In the genomic region with DNA sequence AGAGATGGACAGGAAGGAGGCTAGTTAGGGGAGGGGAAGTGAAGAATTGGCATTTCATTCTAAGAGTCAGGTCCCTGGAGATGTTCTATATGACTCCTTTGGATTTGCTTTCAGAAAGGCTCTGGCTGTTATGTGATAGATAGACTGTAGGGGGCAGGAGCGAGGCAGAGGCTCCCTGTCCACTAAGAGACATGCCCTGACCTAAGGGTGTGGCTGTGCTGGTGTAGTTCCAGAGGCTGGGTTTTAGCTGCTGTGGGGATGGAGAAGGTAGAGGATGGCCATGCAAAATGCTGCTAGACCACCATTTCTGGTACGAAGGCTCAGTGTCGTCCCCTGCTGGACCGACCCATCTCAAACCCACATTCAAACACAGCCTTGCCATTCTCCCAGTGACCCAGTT, we compare ENCODE assay signal across 13 mouse cellular contexts. TPM values are rescaled to one million over a fixed set of nuclear protein-coding genes. Genes with fewer than 3 reads are reported as not detected.
DNase-seq lines count a peak whose midpoint lies in the region; ATAC-seq and TF ChIP-seq lines count a peak whose summit lies in the region.
"Had no signal": no experiment of that assay in that cellular context is flagged by ENCODE, and none has a peak within 500 bp of the region (broad histone marks: within the 10 kb centered on the region; RNA-seq: fewer than 3 reads in every experiment).

No protein-coding gene starts in this region.

- ATAC-seq in lung, postnatal 0 days = no peak
- ATAC-seq in monocyte, adult 5-6 weeks (replicated peaks; ENCODE audit: insufficient number of reproducible peaks, low FRiP score, low TSS enrichment, poor library complexity, severe bottlenecking) = peak; percentile 6; the same call in 1 of the 2 replicates
- ATAC-seq: forebrain, embryonic 13.5 days had no signal

- no peaks in the 10 kb centered on the region for H3K9me3 ChIP-seq in heart, embryonic 10.5 days
- no peaks in the 10 kb centered on the region for H3K9me3 ChIP-seq in lung, postnatal 0 days (ENCODE audit: low read length)
- H3K9me3 ChIP-seq in MEL (replicated peaks; ENCODE audit: insufficient read depth, low read length) = no peaks in the 10 kb centered on the region
- H3K9me3 ChIP-seq: embryonic facial prominence, embryonic 10.5 days; forebrain, embryonic 13.5 days; limb, embryonic 13.5 days had no signal

- 78% methylated on average over 4 of the region's 4 CpGs for WGBS in heart, embryonic 10.5 days
- WGBS in lung, postnatal 0 days = 82% methylated on average over 4 of the region's 4 CpGs

- no peak overlapping the region for H3K4me3 ChIP-seq in heart, embryonic 10.5 days
- no peak overlapping the region for H3K4me3 ChIP-seq in lung, postnatal 0 days (ENCODE audit: low read depth, low read length)
- no peak overlapping the region for H3K4me3 ChIP-seq in MEL (ENCODE audit: control insufficient read depth in 1 of 2, insufficient read depth in 1 of 2, low read depth in 2 of 2, low read length in 2 of 2)
- H3K4me3 ChIP-seq: embryonic facial prominence, embryonic 10.5 days; forebrain, embryonic 13.5 days; limb, embryonic 13.5 days had no signal

- H3K27ac ChIP-seq in heart, embryonic 10.5 days = 0 out of 2 replicates have a peak overlapping the region, but pooled peaks have one; percentile 39
- H3K27ac ChIP-seq in lung, postnatal 0 days (ENCODE audit: low read length) = no peak overlapping the region
- H3K27ac ChIP-seq in MEL (ENCODE audit: control insufficient read depth, low read depth, low read length) = peak overlapping the region; percentile 38; the same call in 1 of the 2 replicates
- H3K27ac ChIP-seq: forebrain, embryonic 13.5 days had no signal

- DNase-seq in heart, embryonic 10.5 days (ENCODE audit: low spot score) = no peak
- no peak for DNase-seq in heart, postnatal 36 days
- no peak for DNase-seq in lung, postnatal 0 days (ENCODE audit: low spot score)
- DNase-seq in lung, postnatal 4 days = no peak
- DNase-seq in MEL (ENCODE audit: low read depth, low spot score) = no peak
- no peak for DNase-seq in left cerebral cortex, adult 8-10 months (ENCODE audit: low spot score in 2 of 2)
- DNase-seq in thymus, postnatal 0 days (ENCODE audit: low spot score) = no peak
- DNase-seq: cerebellum, adult 9-10 months; gastrocnemius, postnatal 36 days had no signal

- TF ChIP-seq CTCF in lung, postnatal 0 days (IDR thresholded peaks at IDR 0.05) = peak; percentile 59
- TF ChIP-seq CTCF in MEL (IDR thresholded peaks at IDR 0.05 in 2 of 3, conservative IDR thresholded peaks at IDR 0.05 in 1 of 3; ENCODE audit: control insufficient read depth in 1 of 3, insufficient read depth in 1 of 3, low read depth in 2 of 3, low read length in 3 of 3, poor library complexity in 1 of 3, severe bottlenecking in 1 of 3) = peak; percentile 35 to 46 (median 36)

- TF ChIP-seq RAD21 in MEL (IDR thresholded peaks at IDR 0.05; ENCODE audit: low read depth, low read length) = no peak

- no peak for TF ChIP-seq POLR2A in MEL (IDR thresholded peaks at IDR 0.05; ENCODE audit: control insufficient read depth in 1 of 2, insufficient read depth in 1 of 2, low read depth in 1 of 2, low read length in 2 of 2, poor library complexity in 1 of 2)

- peaks cover 77% of the 10 kb centered on the region for H3K4me1 ChIP-seq in heart, embryonic 10.5 days
- H3K4me1 ChIP-seq in lung, postnatal 0 days (ENCODE audit: insufficient read depth, low read depth, low read length) = peaks cover 21% of the 10 kb centered on the region; the same call in 1 of the 2 replicates
- H3K4me1 ChIP-seq in MEL (ENCODE audit: control insufficient read depth in 1 of 2, insufficient read depth in 2 of 2, low read length in 2 of 2) = peaks cover 0 to 28% of the 10 kb centered on the region in 2 experiments; a peak in 3 of 4 replicates

- intact Hi-C loops in heart, postnatal 36 days (cut with DNase I) = no loop called here

- TF ChIP-seq EP300 in lung, postnatal 0 days (IDR thresholded peaks at IDR 0.05) = no peak
- no peak for TF ChIP-seq EP300 in MEL (IDR thresholded peaks at IDR 0.05; ENCODE audit: low read depth in 1 of 2, low read length in 2 of 2)

- H3K4me2 ChIP-seq in lung, postnatal 0 days (replicated peaks; ENCODE audit: low read depth, low read length) = no peak overlapping the region
- H3K4me2 ChIP-seq: forebrain, embryonic 13.5 days; limb, embryonic 13.5 days had no signal

- no peak overlapping the region for H3K9ac ChIP-seq in lung, postnatal 0 days (replicated peaks; ENCODE audit: low read depth)
- H3K9ac ChIP-seq in MEL (ENCODE audit: control insufficient read depth, low read depth, low read length, poor library complexity, severe bottlenecking) = no peak overlapping the region
- H3K9ac ChIP-seq: forebrain, embryonic 13.5 days; limb, embryonic 13.5 days had no signal

- H3K36me3 ChIP-seq in heart, embryonic 10.5 days = 0 out of 2 replicates have a peak, but pooled peaks cover 5% of the 10 kb centered on the region
- H3K36me3 ChIP-seq in lung, postnatal 0 days (ENCODE audit: insufficient read depth, low read length) = no peaks in the 10 kb centered on the region
- H3K36me3 ChIP-seq in MEL (ENCODE audit: control insufficient read depth in 1 of 2, insufficient read depth in 2 of 2, low read length in 2 of 2) = no peaks in the 10 kb centered on the region; a peak in 1 of 4 replicates
- H3K36me3 ChIP-seq: embryonic facial prominence, embryonic 10.5 days; limb, embryonic 13.5 days had no signal

- no peaks in the 10 kb centered on the region for H3K79me2 ChIP-seq in MEL (ENCODE audit: control insufficient read depth, insufficient read depth, low read length, poor library complexity)

- H3K27me3 ChIP-seq in heart, embryonic 10.5 days (ENCODE audit: insufficient read depth, poor library complexity, severe bottlenecking) = no peaks in the 10 kb centered on the region
- no peaks in the 10 kb centered on the region for H3K27me3 ChIP-seq in lung, postnatal 0 days (replicated peaks; ENCODE audit: insufficient read depth, low read length)
- no peaks in the 10 kb centered on the region for H3K27me3 ChIP-seq in MEL (ENCODE audit: control insufficient read depth in 1 of 2, insufficient read depth in 2 of 2, low read length in 2 of 2)
- H3K27me3 ChIP-seq: forebrain, embryonic 13.5 days; limb, embryonic 13.5 days had no signal

TF ChIP-seq in MEL, 35 proteins besides CTCF, POLR2A, EP300 and RAD21:
- no peak for TF ChIP-seq POLR2AphosphoS2 (IDR thresholded peaks at IDR 0.05; ENCODE audit: low read length)
- no peak for TF ChIP-seq E2F4 (IDR thresholded peaks at IDR 0.05; ENCODE audit: borderline replicate concordance, low read depth, low read length)
- no peak for TF ChIP-seq MAFK (IDR thresholded peaks at IDR 0.05; ENCODE audit: borderline replicate concordance, low read depth, low read length)
- no peak for TF ChIP-seq BHLHE40 (IDR thresholded peaks at IDR 0.05; ENCODE audit: borderline replicate concordance, low read depth, low read length)
- TF ChIP-seq UBTF (IDR thresholded peaks at IDR 0.05; ENCODE audit: borderline replicate concordance, insufficient read depth, low read depth, low read length) = no peak
- TF ChIP-seq MYB (IDR thresholded peaks at IDR 0.05; ENCODE audit: low read depth, low read length) = no peak
- no peak for TF ChIP-seq KAT2A (conservative IDR thresholded peaks at IDR 0.05; ENCODE audit: low read depth, low read length)
- no peak for TF ChIP-seq SIN3A (IDR thresholded peaks at IDR 0.05; ENCODE audit: low read length)
- no peak for TF ChIP-seq NELFE (IDR thresholded peaks at IDR 0.05; ENCODE audit: low read depth, low read length)
- TF ChIP-seq POLR2AphosphoS5 (IDR thresholded peaks at IDR 0.05; ENCODE audit: borderline replicate concordance, low read depth, low read length) = no peak
- TF ChIP-seq TBP (IDR thresholded peaks at IDR 0.05; ENCODE audit: low read depth, low read length) = no peak
- TF ChIP-seq JUND (IDR thresholded peaks at IDR 0.05; ENCODE audit: low read depth, low read length) = no peak
- TF ChIP-seq TCF12 (IDR thresholded peaks at IDR 0.05; ENCODE audit: low read depth, low read length) = no peak
- no peak for TF ChIP-seq MAZ (IDR thresholded peaks at IDR 0.05; ENCODE audit: low read depth, low read length)
- TF ChIP-seq CHD2 (IDR thresholded peaks at IDR 0.05; ENCODE audit: low read length) = no peak
- no peak for TF ChIP-seq USF2 (IDR thresholded peaks at IDR 0.05; ENCODE audit: borderline replicate concordance in 1 of 2, insufficient read depth in 1 of 2, low read depth in 1 of 2, low read length in 2 of 2)
- no peak for TF ChIP-seq HCFC1 (IDR thresholded peaks at IDR 0.05; ENCODE audit: low read depth, low read length)
- TF ChIP-seq ZKSCAN1 (IDR thresholded peaks at IDR 0.05; ENCODE audit: low read depth, low read length) = no peak
- no peak for TF ChIP-seq GABPA (IDR thresholded peaks at IDR 0.05; ENCODE audit: low read depth, low read length)

RNA-seq across cellular contexts. Expression of gene Ece1, which starts 8.9 kb away (rescaled TPM):
- polyA plus RNA-seq in heart, embryonic 10.5 days (2016; fragmentation: Nextera tagmentation; extraction: Ambion mirVana) = 118 and 165 TPM in 2 replicates
- total RNA-seq in heart, postnatal 36 days (2021) = 100 to 1,000 TPM; 113 to 115 TPM
- polyA plus RNA-seq in lung, postnatal 0 days (2015; fragmentation: Nextera tagmentation; extraction: Ambion mirVana) = 65.7 and 80.9 TPM in 2 replicates
- total RNA-seq in MEL (2012; rRNA removed) = 20.5 and 43.8 TPM in 2 replicates
- polyA plus RNA-seq in MEL (2012; ENCODE audit: insufficient read depth in 1 of 2, insufficient read length in 2 of 2, low read depth in 1 of 2, low replicate concordance in 2 of 2, missing spikeins in 1 of 2) = 10 to 100 TPM in 1 of 2 experiments, not detected in 1; 25.3 TPM
- total RNA-seq in monocyte, adult 5-6 weeks (2017) = 7.1 to 11.7 TPM (median 9.6 TPM) in 3 replicates
- total RNA-seq in left cerebral cortex, adult 8-10 months (2022) = 10 to 100 TPM; 81.0 to 85.8 (median 83.3) TPM
- 14.6 and 18.3 TPM in 2 replicates for polyA plus RNA-seq in thymus, postnatal 0 days (2015; fragmentation: Nextera tagmentation; extraction: Ambion mirVana)
